Mouse (Mus musculus): ENCODE measurements at regions not wholly inside any gene's neighbourhood (a gene's known extent, or its start where the extent isn't known, plus 50 kb on each side); places are given as distances from the start of the nearest gene placed in this dataset.
A peak's percentile ranks its signal among the peaks of the same experiment; 100 is the strongest.

DNA sequence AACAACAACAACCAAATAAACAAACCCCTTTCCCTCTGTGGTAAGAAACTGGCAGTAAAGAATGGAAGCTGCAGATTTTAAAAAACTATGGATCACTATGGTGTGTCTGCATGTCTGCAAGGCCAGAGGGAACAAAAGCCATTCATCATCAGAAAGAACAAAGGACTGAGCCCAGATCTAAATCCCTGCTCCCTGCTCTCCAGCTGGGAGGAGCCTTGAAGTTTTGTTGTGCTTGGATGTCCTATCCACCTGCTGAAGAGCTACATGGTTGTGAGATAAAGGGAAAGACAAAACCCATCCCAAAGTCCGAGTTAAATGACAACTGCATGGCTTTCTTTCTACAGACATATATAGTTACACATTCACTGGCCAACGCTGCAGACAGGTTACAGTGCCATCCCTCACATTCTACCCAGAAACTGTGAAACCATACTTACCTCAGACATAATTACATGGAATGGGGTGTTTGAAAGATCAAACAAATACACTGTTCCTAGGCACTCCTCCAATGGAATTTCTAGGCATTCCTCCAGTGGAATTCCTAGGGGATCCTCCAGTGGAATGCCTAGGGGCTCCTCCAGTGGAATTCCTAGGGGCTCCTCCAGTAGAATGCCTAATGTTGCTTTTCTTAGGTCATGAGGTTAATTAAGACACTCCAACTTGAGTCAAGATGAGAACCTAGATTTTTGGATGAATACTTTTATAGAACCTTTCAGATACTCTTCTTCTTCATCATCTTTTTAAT lies 2054.2 kb downstream of the A830018L16Rik start:
- no peak for ATAC-seq (ENCODE audit: low FRiP score, low read depth)
- Histone ChIP-seq H3K4me3 (no peak overlapping the region), H3K9me3 (no peaks in the 10 kb centered on the region), H3K4me1 (no peaks in the 10 kb centered on the region), H3K9ac (no peak overlapping the region), H3K36me3 (no peaks in the 10 kb centered on the region), H3K4me2 (replicated peaks) (no peak overlapping the region), H3K27me3 (replicated peaks) (no peaks in the 10 kb centered on the region), H3K27ac (no peak overlapping the region)
- WGBS, result 50% methylated on average over 2 of the region's 2 CpGs

DNA sequence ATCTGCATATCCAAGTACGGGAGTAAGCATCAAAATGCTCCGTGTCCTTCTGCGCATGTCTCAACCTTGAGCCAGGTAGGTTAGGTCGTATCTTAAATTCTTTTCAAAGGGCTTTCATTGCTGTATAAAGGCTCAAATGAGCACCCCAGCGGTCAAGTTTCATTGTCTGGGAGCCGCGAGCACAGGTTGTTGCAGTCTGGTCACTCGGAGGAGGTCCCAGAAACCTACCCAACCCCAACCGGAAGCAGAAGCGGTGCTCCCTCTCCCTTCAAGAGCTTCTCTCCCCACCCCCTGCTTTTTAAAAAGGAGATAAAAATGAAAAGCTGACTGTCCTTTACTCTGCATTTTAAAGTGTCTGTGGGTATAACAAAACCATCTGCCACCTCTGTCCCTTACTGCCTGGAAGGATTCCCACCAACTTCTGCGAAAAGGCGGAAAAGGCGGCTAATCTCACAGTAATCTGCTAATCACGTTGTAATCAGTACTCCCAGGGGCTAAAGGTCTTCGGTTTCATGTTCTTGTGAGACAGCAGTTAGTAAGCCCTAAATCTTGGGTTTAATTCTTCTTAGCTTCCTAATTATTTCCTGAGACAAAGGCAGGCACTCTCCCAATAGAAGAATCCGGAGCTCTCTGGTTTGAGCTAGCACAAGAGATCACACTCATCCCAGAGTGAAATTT lies 2081.0 kb downstream of the A830018L16Rik start:
- H3K4me3 ChIP-seq, result no peak overlapping the region
- 41% methylated on average over 16 of the region's 16 CpGs for WGBS
- H3K4me2 ChIP-seq (replicated peaks), result peak overlapping the region; percentile 27

GRCm38 (mm10) chr1:13496386-13496785 lies 2082.5 kb downstream of the A830018L16Rik start:
- Histone ChIP-seq H3K27ac (no peak overlapping the region), H3K9me3 (no peaks in the 10 kb centered on the region), H3K9ac (no peak overlapping the region), H3K36me3 (no peaks in the 10 kb centered on the region), H3K27me3 (replicated peaks) (no peaks in the 10 kb centered on the region), H3K4me2 (replicated peaks) (no peak overlapping the region), H3K4me1 (no peaks in the 10 kb centered on the region), H3K4me3 (no peak overlapping the region)
- no peak for ATAC-seq (ENCODE audit: low FRiP score, low read depth)
- 22% methylated on average over 2 of the region's 2 CpGs for WGBS

More for the DNA sequence above, 2081.0 kb downstream of the A830018L16Rik start:
- Histone ChIP-seq H3K9me3 (no peaks in the 10 kb centered on the region), H3K4me1 (no peaks in the 10 kb centered on the region), H3K27me3 (replicated peaks) (no peaks in the 10 kb centered on the region), H3K36me3 (no peaks in the 10 kb centered on the region), H3K27ac (no peak overlapping the region), H3K9ac (no peak overlapping the region)
- no peak for ATAC-seq (ENCODE audit: low FRiP score, low read depth)

DNA sequence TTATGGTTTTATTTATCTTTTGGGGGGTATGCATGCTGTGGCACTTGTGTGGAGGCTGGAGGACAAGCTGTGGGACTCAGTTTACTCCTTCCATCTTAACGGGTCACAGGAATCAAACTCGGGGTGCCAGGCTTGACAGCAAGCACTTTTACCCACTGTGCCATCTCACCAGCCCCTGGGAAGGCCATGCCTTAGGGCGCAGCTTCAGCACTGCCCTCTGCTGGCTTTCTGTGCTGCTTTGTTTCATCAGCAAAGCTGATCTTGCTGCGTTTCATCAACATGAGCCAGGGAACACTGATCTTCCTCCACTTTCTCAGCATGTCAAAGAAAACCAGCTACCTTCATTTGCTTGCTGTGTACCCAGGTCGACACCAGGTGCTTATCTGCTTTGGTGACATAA lies 2086.6 kb downstream of the A830018L16Rik start:
- Histone ChIP-seq H3K9ac (no peak overlapping the region), H3K4me1 (no peaks in the 10 kb centered on the region), H3K27ac (no peak overlapping the region), H3K9me3 (no peaks in the 10 kb centered on the region), H3K27me3 (replicated peaks) (no peaks in the 10 kb centered on the region; the same call in 1 of the 2 replicates), H3K4me3 (no peak overlapping the region), H3K4me2 (replicated peaks) (no peak overlapping the region), H3K36me3 (no peaks in the 10 kb centered on the region)
- no peak for ATAC-seq (ENCODE audit: low FRiP score, low read depth)
- WGBS, result 35% methylated on average over 5 of the region's 5 CpGs

- WGBS, result 72% methylated on average over 4 of the region's 4 CpGs
- ATAC-seq (ENCODE audit: low FRiP score, low read depth), result no peak
- no peak overlapping the region for H3K9ac ChIP-seq
- H3K9me3 ChIP-seq, result no peaks in the 10 kb centered on the region
- H3K27me3 ChIP-seq (replicated peaks), result no peaks in the 10 kb centered on the region; the same call in 1 of the 2 replicates
- H3K4me1 ChIP-seq, result no peaks in the 10 kb centered on the region
- no peak overlapping the region for H3K4me3 ChIP-seq
- no peak overlapping the region for H3K27ac ChIP-seq
- H3K4me2 ChIP-seq (replicated peaks), result no peak overlapping the region
- H3K36me3 ChIP-seq, result no peaks in the 10 kb centered on the region
Observed at GRCm38 (mm10) chr1:13501938-13502337, 2088.0 kb downstream of the A830018L16Rik start.

- no peak for ATAC-seq (ENCODE audit: low FRiP score, low read depth)
- no peaks in the 10 kb centered on the region for H3K4me1 ChIP-seq
- no peak overlapping the region for H3K4me2 ChIP-seq (replicated peaks)
- 94% methylated on average over 11 of the region's 11 CpGs for WGBS
- H3K9me3 ChIP-seq, result no peaks in the 10 kb centered on the region
- no peak overlapping the region for H3K27ac ChIP-seq
- H3K9ac ChIP-seq, result no peak overlapping the region
- H3K27me3 ChIP-seq (replicated peaks), result no peaks in the 10 kb centered on the region
- H3K36me3 ChIP-seq, result no peaks in the 10 kb centered on the region
- no peak overlapping the region for H3K4me3 ChIP-seq
Observed at GRCm38 (mm10) chr1:13513761-13514160, 2099.9 kb downstream of the A830018L16Rik start.
